Mouse (Mus musculus): ENCODE data around the gene Akap11.
"Not testable (repeated sequence)": the region's sequence is repeated elsewhere in the genome, so short reads cannot be mapped to it uniquely, and the experiment has no call there.

Gene Akap11

DNA sequence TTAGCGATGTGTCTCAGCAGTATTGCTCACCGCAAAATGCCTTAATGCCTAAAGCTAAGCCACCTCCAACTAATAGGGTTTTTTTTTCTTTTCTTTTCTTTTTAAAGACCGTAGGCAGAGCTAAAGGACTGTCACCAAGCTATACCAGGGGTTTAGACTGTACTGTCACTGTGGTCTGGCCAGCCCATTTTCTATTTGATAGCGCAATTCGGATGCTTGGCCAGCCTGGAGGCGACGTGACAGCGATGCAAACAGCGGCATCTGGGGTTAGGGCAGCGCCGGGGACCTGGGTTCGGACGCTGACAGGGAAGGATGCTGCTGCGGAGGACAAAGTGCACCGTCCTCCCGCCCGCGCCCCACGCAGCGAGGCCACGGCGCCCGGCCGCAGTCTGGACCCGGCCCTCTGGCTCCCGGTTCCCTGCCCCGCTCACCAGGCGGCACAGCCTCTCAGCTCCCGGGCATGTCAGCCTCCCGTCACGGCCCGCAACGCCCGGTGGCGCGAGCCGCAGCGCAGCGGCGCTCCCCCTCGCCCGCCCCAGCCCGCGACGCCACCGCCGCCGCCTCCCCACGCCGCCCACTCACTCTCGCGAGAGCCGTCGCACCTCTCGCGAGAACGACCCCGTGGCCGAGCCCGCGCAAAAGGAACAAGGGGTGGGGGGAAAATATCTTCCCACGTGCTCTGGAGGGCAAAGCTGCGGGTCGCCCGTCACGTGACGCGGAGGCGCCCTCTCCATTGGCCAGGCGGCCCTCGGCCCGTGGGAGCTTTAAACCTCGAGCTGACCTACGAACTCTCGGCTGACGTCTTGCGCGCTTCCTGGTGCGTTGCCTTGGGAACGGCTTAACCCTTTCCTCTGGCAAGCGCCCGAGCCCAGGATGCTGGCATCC, at the start of gene Akap11:
Gene Akap11 (minus strand): TSS at position 528 of the 885 bp plus-strand sequence.
- DNase-seq, result peak; percentile 91

DNA sequence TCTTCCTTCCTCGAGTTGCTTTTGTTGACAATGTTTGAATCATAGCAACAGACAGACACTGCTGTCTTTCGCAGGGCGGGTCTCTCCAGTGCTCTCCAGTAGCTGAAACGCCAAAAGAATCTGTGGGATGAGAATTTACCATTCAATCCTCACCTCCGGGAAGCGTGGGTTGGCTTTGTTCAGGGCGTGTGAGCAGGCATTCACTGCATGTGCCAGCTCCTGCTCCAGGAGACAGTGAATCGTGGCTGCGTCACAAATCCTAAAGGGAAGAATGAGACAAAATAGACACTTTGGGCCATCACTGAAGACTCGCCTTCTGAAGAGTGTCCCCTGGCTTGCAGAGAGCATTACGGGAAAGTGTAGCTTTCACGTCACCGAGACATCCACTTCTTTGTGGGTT, 47.6 kb upstream of the Akap11 start:
- DNase-seq, result no peak

DNA sequence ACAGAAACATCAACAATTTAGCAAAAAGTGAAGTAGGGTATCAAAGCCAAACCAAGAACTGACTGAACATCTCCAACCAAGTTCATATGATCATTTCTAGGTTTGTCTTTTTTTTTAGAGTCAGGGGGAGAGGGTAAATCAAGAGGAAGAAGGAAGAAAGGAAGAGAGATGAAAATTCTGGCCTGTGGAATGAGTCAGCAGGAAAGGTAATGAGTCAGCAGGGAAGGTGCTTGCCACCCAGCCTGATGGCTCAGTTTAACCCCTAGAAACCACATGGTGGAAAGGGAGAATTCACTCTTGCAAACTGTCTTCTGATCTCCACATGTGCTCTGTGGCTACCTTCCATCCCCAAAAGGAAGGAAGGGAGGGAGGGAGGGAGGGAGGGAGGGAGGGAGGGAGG, 46.6 kb upstream of the Akap11 start:
- no peak for DNase-seq

DNA sequence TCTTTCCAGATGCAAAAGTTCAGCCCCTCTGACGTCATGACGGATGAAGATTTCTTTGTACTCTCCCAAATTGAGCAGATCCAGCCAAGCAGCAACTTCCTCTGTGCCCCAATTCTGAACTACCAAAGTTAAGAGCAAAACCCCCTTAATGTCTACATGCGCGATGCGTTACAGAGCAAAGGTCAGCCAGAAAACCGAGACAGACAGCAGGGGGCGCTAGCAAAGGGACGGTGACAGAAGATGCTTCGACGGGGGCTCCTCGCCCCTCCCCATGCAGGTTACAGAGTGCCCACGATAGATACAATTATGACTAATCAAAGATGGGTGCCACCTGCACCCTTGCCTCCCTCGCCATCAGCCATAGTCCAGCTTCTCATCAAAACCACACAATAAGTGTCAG, 39.3 kb upstream of the Akap11 start:
- DNase-seq, result peak; percentile 9

DNA sequence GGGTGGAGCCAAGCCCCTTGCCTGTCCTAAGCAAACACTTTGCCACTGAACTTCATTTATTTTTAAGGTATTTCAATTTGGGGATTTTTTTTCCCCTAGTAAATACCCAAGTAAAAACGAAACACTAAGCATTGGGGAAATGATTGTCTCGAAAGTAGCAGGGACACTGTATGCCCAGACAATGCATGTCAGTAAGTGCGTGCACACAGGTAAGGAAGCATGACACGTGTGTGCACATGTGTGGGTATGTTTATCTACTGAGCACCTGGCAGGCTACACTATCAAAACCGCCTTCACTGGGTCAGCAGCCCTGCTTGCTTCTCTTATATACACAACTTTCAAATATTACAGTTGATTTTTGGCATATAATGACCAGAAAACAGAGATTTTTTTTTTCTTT, 31.8 kb upstream of the Akap11 start:
- DNase-seq, result no peak

DNA sequence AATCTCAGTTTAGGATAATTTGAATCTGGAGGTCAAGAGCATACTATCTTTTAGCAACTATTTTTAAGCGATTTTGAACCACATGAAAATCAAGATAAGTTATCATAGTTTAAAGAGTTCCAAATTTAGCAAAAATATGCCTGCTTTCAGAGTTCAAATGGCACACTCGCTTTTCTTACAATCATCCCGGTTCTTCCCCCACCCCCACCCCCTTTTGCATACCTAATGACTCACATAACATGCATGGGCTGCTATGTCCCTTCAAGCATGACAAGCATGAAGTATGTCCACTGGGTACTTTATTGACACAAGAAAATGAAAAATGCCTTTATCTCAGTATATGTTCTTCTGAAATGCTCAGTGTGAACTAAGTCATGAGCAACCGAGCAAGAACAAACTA, 29.8 kb upstream of the Akap11 start:
- no peak for DNase-seq

DNA sequence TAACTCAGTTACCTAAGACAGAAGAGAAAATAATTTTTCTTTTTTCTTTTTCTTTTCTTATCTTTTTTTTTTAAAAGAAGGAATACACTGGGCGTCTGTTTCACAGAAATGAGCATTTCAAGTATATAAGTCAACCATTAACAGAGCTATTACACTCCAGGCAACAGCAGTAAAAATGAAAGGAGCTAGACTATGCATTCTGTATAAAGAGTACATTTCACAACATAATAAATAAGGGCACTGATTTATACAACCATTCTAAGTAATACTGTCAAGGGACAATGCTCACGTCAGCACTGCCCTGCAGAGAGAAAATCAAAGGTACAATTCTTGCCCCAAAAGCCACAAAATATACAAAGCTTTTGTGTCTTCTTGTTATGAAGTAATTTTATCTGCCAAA, 27.7 kb upstream of the Akap11 start:
- DNase-seq, result no peak

DNA sequence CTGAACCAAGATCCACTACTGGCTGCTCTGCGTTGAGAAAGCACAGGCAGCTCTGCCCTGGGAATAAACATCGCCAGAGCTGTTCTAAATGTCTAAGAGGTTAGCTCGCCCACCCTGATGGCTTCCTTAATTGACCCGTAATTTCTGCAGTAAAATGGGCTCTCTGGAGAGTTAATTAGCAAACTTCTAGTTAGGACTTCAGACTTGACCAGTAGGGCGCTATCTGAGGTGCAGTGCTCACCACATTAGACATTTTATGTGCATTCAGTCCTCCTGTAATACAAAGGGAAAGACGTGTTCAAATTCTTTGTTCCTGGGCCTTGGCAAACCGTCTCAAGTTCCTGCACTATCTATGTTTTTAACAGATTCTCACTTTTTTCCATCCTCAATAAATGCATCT, 26.6 kb upstream of the Akap11 start:
- DNase-seq, result no peak

DNA sequence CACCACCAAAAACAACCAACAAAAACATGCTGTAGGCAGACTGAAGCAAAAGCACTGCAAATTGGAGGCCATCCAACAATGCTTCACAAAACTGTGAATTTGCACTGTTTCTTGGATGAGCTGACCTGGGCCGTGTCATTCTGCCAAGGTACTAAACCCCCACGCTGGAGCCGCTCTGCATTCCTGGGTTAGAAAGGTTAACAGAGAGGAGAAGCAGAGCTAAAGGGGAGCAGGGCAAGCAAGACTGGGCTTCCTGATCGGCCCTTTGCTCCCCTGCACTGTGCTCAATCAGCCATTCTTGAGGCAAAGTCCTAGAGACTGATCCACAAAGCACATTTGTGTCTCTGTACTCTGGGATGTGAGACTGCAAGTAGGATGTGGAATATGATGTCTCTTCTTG, 25.5 kb upstream of the Akap11 start:
- DNase-seq, result no peak

DNA sequence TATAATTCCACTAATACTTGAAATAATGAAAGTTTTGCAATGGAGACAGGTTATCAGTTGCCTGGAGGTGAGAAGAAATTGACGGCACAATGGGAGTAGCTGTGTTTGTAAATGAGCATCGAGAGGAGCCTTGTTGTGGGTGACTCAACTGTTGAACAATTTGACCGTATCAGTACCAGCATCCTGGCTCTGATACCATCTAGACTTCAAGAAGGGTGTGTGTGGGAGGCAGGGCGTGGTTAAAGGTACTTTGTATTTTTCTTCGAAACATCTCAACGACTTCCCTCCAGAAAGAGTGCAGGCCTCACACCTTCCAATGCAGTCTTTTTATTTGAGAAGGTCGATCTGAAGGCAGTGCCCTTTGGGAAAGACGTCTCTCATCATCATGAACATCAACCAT, 22.4 kb upstream of the Akap11 start:
- DNase-seq, result peak; percentile 18

DNA sequence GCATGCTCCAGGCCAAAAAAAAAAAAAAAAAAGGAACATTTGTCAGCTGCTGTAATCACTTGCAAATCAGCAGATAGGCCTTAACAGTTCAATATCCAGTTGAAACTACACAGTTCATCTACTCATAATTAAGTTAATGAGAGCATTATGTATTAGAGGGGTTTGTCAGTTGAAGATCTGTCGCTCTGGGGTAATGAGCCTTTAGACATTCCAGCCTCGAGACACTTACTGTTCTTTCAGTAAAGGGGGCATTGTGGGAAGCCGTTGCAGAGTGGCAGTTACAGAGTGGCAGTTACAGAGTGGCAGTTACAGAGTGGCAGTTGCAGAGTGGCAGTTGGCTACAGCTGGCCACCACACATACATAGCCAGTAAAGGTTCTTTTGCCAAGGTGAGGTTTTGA, 18.2 kb upstream of the Akap11 start:
- DNase-seq, result not testable (repeated sequence)

DNA sequence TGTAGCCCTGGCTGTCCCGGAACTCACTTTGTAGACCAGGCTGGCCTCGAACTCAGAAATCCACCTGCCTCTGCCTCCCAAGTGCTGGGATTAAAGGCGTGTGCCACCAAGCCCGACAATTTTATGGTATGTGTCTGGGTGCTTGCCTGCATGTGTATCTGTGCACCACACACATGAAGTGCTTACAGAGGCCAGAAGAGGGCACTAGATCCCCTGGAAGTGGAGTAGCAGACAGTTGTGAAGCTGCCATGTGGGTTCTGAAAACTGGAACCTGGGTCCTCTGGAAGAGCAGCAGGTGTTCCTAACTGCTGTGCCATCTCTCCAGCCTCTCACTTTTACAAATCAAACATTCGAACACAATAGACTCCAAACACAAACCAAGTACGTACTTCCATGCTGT, 17.1 kb upstream of the Akap11 start:
- DNase-seq, result no peak

DNA sequence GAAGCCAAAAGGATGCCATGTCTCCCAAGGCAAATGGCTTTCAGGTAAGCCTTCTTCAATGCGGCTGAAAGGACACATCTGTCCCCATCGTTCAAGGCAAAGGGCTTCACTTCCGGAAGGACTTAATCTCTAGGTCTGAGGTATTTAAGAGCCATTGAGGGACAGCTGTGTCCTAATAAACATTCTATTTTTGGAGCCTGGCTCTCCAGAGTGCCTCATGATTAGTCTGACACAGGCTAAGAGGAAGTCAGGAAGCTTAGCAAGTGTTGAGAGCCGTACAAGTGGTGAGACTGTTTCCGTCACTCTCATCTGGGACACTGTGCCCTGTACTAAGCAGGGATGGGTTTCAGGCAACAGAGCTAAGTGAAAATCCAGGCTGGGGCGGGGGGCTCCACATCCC, 12.2 kb upstream of the Akap11 start:
- no peak for DNase-seq

DNA sequence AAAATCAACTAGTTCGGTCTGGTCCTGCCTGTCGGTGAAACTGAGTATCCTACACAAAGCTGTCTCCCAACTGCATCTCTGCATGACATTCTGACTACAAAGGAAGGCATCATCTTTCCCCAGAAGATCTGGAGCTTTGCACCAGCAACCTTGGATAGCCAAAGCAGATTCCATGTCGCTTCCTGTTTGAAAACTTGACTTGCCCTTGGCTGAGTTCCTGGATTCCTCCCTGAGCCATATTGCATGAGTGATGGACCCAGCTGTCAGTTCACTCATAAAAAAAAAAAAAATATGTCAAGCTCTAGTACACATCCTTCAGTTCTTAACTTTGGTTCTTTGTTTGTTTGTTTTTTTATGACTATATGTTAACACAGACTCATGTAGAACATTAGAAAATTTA, 4.7 kb upstream of the Akap11 start:
- DNase-seq, result no peak

DNA sequence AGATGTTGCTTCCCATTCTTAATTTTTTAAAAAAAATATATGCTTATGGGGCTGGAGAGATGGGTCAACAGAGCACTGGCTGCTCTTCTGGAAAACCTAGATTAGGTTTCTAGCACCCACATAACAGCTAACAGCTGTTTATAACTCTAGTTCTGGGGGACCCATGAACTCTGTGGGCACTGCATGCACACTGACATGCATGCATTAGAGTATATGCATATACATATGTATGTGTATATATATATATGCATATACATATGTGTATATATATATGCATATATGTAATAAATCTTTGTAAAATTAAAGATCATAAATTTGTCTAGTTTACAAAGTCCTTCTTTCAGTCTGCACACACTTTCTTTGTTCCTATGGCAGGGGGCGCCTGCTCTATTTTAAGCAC, 3.2 kb upstream of the Akap11 start:
- no peak for DNase-seq

DNA sequence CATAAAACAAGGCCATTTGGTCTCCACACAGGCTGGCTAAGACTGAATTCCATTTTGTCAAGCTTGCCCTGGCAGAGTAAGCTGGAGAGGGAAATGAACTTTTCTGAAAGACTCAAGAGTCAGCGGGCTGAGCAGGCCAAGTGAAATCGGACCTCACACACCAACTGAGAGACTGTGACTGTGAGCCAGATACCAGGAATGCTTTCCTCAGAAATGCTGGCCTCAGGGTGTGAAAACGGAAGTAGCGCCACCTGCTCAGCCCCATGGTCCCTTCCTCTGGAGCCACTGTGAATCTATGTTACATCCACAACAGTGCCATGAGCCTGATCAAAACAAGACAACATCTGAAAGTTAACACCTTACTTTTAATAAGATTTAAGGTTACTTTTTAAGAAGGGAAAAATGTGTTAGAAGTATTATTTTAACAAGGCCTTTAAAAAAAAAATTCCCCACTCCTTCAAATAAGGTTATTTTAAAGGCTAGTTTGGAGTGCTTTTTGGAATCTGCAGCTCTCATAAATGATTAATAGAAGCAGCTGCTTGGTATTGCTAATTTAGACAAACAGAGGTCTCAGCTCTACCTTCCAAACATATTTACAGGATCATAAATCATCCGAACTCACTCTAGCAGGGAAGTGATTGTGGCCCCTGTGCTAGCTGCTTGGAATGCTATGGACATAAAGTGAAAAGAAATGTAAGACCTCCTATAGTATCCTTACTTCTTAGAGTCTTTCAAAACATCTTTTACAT, 2.1 kb upstream of the Akap11 start:
- no peak for DNase-seq

DNA sequence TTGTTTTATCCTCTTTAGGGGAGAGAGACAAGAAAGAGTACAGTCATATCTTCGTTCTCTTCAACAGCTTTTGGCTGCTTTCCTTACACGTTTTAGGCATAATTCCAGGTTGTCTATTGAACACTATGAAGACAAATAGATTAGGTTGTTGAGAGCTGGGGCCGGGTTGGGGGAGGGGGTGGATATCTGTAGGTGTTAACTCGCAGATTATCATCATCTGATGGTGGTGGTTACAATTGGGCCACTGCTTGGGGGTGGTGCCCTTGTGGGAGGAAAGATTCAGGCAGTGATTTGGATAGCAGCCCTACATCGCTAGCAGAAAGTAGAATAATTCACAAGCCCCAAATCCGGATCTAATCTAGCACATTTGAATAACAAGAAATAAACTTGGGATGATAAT, 943 bp upstream of the Akap11 start:
- no peak for DNase-seq

DNA sequence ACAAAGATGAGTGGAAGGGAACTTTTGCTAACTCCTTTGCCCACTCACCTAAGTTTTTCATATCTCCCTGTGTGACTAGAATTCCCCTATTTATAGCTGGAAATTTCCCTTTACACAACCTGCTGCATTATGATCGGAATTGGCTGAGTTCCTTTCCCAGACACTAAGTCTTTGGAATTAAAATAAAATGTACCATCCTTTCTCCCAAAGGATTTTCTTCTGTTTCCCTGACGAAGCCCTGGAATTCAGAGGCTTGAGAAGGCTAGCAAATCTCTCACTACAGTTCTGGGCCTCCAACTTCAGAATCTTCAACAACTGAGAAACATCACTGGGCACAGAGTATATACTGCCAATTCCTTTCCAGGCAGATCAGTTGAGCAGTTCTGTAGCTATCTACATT, 1.2 kb downstream of the Akap11 start:
- no peak for DNase-seq

DNA sequence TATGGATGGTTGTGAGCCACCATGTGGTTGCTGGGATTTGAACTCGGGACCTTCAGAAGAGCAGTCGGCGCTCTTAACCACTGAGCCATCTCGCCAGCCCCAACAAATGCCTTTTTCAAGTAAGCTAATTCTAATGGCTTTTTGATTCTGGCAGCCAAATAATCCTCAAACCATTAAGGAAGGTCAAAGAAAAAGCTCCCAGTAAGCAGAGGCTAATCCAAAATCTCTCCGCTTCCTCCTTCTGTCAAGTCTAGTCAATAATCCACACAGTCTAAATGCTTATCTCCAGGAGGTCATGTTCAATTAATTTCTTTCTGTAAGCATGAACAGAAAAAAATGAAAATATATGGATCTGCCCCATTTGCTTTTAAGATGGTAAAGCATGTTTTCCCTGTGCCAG, 2.0 kb downstream of the Akap11 start:
- no peak for DNase-seq

DNA sequence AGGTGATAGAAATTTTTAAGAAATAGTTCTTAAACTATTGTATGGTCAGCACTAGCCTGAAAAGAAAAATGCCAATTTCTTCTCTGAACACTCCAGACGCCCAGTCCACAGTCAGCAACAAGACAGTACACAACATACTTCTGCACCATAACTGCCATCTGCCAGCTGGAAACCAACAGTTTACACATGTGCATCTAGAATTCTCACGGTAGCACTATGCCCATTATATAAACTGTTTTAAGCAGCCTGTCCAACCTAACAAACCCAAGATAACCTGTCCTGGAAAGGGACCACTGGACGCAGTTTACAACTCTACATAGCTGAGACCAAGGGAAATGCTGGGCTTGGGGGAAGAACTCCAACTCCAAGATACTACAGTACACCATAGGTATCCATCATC, 2.9 kb downstream of the Akap11 start:
- DNase-seq, result no peak

DNA sequence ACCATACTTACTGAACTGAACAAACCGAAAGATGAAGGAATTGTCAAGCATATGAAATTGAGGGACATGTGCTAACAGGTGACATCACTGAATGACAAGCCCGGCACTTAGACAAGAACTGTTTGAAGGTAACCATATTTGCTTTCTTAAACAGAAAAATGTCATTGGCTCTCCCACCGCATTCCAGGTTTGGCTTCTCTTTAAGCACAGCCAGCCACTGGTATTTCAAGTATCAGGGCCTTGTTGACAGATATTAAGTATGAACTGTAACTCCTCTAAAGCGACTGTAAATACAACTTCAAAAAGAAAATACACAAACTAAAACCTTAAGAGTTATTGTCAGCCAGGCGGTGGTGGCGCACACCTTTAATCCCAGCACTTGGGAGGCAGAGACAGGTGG, 4.3 kb downstream of the Akap11 start:
- DNase-seq, result no peak

DNA sequence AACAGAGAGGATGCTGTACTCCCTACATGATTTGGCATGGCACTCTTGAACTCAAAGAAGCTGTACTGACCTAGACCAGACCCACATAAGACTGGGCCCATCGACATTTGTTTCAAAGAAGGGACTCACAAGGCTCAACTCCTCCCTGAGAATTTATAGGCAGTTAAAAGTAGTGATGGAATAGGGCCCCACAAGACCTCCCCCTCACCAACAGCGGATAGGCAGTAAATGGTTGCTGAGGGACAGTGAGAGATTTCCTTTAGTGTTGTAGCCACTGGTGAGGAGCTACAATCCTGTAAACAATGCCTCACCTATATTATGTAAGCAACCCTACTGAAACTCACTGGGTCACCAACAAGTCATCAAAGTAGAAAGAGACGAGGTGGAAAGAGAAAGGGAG, 6.4 kb downstream of the Akap11 start:
- no peak for DNase-seq

DNA sequence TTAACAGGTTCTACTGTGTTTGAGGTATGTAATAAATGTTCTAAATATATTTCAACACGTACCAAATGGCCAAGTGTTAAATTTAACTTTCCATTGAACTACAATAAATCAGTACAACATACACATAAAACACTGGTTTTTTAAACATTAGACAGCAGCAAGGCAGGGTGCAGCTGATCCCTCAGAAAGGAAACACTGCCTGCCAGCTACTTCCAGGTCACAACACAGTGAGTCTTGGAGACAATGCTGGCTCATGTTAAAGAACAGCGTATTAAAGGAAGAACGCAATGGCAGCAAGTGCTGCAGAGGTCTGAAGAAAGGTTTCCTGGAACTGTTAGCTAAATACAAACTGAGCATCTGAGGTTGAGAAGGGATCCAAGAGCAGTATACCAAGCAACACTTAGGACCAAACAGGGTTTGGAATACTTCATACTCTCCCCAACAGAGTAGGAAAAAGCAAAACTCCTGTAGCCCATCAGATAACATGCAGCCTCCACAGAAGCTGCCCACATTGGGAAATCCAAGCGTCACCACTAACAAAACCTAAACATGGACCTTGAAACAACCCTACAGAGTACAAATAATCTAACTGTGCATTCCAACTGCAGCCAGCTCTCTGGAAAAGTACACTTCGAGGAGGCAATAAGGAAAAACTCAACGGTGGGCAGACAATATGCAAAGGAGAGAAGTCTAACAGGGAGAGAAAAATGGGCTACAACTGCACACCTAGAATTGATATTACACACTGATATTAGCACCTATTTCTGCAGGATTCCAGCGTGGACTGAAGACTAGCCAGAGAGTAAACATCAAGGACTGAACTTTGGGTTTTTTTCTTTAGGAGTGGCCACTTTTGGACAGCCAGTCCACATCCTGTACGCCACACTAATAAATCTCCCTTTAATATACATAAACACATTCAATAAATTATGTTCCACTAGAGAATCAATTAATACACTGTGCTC, 7.9 kb downstream of the Akap11 start:
- no peak for DNase-seq
